Mouse (Mus musculus) regulatory T cell (primary cell): ENCODE data around the gene Prkg1.
"Not testable (repeated sequence)": the region's sequence is repeated elsewhere in the genome, so short reads cannot be mapped to it uniquely, and the experiment has no call there.

Experiments
- in situ Hi-C: fragments of 300-600 bp; cut with MboI, MseI; formaldehyde crosslinking; loops from one replicate; pipeline ENCODE4 v1.15.1; 2025; ENCODE audit warnings: high pct_unique_total_duplicates

Prkg1 gene

DNA sequence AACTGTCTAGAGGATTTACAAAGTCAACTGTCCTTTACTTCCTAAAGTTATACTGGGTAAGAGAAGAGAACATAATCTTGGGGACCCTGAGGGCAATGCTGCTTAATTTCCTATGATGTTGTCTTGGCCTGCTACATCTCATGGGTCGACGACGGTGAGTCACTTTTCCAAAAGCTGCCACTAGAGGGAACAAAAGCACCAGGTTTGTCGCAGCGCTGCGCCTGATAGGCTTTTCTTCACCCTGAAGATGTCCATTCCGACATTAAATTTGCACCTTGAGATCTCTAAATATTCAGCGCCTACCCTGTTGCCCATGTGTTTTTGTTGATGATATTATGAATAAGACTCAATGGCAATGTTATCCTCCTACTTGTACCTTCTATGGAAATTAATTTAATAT lies 1100.6 kb downstream of the Prkg1 start:
- in situ Hi-C loops = no loop called here

DNA sequence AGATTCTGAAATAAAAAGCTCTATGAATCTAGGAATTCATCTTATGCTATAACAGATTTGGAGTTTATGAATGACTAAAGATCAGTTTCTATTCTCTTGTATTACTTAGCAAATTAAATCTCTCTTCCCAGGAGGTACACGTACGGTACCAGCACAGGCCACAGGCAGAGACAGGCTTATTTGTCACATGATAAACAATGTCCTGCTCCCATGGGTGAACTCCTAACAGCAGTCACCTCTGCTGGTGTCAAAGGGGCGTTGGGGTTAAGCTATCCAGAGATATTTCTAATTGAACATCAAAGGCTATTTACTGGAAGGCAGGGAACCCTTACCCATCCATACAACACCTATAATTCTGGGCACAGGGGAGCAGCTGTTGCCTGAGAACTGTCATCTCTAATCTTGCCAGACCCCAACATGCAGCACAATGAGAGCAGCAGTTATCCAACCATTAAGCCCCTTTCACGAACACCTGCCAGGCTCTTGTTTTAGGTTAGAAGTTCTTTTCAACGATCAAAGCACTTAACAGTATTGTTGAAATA lies 1122.1 kb downstream of the Prkg1 start:
- in situ Hi-C loops = no loop called here

DNA sequence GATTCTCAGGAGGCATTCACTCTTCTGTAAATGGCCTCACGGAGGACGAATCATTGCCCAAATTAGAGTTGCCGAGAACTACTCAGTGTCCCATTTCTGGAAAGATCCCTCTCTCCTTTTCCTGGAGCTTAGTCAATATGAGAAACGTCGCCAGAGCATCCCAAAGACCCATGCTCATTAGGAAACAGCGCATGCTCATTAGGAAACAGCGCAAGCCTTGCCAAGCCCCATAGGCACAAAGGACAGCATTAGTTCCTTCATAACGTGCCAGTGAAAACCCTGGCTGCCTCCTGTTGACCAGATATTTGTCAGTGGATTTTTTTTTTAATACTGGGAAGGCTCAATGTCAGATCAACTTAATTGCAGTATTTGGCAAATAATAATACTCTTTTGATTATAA lies 1127.4 kb downstream of the Prkg1 start:
- in situ Hi-C loops = loop anchor here (5.0 kb wide), 1 partner anchor 60 kb away; no protein-coding TSS in a partner anchor

DNA sequence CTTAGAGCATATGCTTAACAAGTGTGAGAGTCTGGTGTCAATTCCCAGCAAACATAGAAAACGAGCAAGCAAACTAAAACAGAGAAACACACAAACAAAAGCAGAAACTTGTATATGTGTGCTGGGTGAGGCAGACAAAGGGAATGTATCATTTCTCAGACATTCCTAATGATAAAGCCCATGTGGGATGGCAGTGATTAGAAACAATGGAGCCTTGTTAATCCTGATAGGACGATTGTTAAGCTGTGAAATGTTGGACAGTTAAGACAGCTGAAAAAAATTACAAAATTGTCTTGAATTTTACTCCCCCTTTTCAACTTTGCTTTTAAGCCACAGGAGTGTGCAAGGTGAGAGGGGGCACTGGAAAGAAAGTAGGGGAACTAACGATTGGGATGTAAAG lies 1133.8 kb downstream of the Prkg1 start:
- in situ Hi-C loops = no loop called here

DNA sequence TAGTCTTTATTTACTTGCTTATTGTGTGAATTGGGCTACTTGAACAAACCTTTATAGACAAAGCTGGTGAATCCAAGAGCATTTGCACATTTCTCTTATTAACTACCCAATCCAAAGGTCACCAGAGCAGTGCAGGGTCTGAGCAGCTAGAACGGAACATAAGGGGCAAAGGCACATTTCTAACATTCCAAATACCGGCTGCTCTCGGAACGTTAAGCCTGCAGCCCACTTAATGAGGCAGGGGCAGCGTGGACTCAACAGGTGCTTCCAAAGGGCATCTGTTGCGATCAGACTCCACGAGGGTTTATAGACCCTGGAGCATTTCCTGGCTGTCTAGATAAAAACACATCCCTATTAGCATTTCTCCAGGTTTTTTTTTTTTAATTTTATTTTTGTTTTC lies 1138.8 kb downstream of the Prkg1 start:
- in situ Hi-C loops = no loop called here

DNA sequence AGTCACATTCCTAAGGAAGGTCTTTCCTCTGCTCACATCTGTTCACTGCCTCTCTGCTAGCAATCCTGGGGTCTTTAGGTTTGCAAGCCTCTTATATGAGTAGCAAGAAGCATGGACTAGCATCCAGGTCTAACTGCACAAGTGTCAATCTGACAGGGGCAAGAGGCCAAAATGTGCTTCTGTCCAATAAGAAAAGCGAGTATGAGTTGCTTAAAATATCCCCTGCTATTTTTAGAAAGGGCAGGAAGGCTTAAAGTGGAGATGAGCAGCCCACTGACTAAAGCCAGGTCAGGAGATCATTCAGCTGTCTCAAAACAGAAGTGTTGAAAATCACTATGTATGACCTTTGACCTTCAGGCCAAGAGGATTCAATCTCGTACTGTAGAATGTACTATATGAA lies 1139.4 kb downstream of the Prkg1 start:
- in situ Hi-C loops = no loop called here

DNA sequence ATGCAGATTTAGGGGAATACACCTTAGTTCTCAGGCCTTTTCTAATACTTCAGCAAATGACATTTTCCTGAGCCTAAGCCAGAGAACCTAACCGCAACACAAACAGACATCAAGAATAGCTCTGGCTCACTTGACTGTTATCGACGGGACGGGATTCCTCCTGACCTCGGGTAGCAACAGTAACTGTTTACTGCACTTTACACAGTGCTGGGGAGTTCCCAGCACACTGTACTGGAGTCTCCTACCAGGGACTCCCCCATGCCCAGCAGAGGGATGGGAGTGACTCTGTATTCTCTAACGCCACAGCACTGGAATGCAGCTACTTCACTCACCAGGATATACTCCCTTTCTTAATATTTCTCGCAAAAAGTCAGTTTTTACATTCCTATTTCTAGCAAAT lies 1141.2 kb downstream of the Prkg1 start:
- in situ Hi-C loops = no loop called here

DNA sequence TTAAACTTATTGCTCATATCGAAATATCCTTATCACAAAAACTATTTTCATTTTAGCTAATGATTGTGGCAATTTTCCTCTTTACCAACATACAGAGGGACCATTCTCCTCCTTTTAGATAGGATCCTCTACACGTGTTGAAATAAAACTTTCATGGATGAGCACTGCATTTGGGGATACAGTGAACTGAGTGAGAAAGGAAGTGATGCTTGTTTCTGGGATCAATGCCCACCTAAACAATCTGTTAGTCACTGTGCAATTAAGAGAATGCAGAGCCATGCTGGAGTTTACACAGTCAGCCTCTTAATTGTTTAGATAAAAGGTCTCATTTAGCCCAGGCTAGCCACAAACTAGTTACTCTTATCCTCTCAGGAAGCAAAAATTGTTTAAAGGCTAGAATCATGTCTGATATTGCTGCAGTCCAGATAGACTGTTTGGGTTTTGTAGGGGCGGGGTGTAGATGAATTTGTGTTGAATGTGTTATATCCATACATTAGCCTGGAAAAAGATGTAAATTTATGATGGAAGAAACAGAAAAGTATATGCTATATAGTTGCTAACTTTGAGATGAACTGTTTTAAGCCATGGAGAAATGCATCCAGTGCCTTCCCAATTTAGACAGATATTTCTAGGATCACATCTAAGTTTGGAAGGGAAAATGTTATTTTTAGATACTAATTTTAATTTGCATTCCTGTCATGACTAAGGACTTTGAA lies 1151.5 kb downstream of the Prkg1 start:
- in situ Hi-C loops = no loop called here

DNA sequence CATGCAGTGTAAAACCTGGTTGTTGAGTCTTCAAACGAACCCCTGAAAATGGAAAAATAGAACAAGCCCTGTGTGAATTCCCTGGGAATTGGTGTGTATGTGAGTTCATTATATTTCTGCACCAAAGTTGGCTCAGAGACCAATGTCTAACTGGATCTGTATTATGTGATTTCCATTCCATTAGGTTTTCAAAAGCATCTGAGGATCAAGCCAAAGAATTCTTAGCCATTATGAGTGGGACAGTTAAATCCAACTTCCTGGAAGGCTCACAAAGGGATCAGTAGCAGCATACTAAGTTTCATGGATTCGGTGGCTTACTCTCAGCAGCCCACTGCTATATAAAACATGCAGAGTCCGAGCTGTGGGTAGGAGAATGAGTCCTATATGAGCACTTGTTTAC lies 1178.5 kb downstream of the Prkg1 start:
- in situ Hi-C loops = no loop called here

DNA sequence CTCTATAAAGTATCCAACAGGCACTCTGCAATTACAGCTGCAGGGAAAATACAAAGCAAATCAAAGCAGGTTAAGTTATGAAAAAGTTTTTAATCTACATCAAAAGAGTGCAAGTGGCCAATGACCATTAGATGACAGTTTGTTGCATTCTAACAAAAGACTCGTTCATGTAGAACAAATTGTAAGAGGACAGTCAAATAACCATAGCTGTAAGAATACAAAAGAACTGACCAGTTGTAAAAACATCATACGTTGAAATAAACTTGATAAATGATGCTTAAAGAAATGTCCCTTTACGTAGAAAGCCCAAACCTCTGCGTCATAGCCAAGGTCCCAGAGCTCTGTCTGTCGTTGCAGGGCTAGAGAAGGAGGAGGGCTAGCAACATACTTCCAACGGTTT lies 1200.3 kb downstream of the Prkg1 start:
- in situ Hi-C loops = no loop called here

DNA sequence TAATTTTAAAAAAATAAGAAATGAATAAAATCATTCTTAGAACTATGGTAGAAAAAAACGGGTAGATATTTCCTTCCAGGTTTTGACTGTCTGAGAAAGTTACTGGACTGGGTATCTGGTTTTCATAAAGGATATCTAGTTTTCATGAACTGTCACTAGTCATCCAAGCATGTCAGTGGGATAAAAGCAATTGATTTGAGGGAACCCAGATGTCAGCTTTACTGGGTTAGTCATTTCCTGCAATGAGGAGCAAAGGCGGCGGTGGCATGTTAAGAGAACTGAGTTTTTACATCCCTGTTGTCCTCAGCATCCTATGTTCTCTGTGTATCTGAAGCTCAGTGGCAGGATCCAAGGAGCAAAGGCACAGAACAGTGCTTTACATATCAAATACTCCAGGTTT lies 1201.0 kb downstream of the Prkg1 start:
- in situ Hi-C loops = no loop called here

DNA sequence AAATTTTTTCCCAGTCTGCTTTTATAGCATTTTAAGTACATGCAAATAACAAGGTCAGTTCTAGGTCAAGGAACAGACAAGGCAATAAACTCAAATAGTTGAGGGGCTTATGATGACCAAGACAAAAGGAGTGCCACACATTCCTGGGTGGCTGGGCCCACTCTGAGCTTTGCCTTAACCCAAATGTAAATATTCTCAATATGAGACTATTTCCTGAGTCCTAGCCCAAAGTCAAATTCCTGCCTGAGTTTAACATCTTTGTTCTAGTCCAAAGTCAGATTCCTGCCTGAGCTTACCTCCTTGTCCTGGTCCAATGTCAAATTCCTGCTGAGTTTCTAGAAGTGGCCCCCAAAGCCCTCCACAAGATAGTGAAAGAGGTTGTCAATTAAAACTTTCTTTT lies 1206.8 kb downstream of the Prkg1 start:
- in situ Hi-C loops = no loop called here

DNA sequence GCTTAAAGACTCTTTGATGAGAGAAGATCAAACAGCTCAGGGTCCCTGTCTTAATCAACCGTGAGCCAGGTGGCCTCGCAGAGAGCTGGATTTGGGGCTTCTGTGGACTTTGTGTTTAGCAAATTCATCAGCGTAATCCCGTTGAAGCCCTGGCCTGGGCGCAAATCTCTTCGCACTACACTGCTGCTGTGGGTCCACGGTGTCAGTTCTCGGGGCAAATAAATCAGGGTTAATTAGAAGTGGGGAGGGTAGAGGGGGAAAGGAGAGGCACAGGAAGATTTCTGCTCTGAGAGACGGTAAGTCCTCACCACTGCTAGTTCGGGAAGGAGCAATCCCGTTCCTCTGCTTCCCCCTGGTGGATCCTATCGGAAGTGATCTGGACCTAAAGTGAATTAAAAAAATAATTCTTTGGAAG lies 1210.4 kb downstream of the Prkg1 start:
- in situ Hi-C loops = loop anchor here (5.0 kb wide), 1 partner anchor 302 kb away; no protein-coding TSS in a partner anchor

DNA sequence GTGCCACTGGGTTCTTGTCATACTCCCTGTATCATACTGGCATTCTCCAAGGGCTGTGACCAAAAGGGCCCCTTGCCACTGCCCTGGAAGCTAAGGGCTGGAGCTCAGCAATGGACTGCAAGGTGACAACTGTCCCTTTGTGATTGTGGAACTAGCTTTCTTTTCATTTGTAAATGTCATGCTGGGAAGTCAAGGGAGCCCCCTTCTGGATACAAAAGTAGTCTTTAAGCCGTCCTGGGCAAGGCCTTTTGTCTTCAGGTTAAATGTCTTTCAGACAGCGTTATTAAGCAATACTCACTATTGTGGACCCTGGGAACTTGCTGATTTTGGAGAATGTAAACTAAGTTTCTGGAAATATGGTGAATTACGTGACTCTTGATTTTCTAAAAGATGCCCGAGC lies 1211.1 kb downstream of the Prkg1 start:
- in situ Hi-C loops = loop anchor here (5.0 kb wide), 1 partner anchor 301 kb away; no protein-coding TSS in a partner anchor

DNA sequence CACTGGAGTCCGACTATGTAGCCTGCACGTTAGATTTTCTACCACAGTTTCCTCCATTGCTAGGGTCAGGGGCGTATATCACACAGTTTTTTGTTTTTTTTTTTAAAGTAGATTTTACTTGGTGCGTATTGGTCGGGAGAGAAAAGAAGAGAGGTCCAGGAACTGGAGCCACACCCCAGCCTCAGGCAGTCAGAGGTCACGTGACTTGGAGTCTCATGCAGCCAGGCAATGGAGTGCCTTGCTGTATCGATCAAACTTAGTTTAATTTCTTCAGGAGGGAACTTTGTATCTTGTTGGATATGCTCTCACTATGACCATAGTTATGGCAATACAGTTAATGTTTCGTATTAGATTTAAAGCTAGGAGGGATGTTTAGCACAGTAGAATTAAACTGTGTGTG lies 1212.6 kb downstream of the Prkg1 start:
- in situ Hi-C loops = loop anchor here (5.0 kb wide), 1 partner anchor 300 kb away; no protein-coding TSS in a partner anchor

DNA sequence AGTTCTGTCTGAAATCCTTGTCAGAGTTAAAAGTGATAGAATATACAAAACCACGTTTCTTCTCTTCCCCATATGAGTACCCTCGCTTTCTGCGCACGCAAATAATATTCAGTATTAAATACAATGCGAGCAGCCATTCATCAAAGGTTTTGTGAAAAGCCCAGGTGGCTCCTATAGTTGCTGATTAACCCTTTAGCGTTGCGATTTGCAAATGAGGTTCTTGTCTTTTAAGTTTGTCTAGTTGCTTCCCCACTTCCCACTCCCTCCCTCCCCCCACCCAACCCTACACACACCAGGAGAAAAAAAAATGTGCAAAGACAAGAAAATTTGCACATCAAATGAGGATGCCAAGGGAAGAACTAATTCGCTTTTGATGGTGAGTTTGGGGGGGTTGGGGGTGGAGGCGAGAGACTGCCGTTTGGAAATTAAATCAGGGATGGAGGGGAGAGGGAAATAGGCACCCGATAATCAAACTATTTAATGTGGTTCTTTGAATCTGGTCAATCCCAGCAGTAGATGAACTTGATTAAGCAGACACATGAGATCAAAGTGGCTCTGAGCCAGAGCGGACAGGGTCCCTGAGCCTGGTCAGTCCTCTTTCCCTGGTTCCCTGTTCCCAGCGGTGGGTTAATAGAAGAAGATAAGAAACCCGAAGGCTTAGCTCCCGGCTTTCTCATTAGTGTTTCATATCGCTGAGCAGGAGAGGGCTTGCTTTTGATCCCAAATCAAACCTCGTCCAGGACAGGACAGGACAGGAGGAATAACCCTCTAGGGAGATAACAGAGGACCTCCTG lies 1214.8 kb downstream of the Prkg1 start:
- in situ Hi-C loops = loop anchor here (5.0 kb wide), 1 partner anchor 298 kb away; no protein-coding TSS in a partner anchor

DNA sequence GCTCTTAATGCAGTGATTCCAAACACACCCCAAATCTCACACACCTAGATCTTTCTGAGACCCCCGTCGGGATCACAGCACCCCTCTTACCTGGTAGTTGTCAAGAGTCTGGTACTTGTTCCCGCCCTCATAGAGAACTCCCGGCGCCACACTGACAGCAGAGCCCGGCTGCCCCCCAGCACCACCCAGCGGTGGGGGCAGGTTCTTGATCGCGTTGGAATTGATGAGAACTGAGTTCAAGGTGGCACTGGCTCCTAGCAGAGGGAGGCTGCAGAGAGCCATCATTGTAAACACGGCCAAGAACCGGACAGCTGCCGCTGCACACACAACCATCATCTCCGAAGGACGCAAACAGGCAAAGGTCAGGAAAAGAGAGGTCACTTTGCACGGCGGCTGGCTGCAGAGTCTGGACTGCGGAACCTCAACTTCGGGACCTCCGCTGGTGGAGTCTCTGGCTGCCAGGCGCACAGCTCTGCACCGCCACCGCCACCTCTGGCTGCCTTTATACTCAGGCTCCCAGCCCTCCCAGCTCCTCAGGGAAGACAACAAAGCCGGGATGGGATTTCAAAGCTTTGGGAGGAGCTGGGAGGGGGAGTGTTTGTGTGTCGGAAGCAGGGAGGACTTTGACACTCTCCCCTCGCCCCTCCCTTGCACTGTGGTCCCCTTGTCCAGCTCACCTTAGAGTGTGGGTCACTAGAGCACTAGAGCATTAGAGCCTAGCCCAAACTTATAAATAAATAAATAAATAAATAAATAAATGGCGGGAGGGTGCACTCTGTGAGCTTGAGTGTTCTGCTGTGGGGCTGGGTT lies 1215.6 kb downstream of the Prkg1 start, which contains the start of gene Dkk1:
TSS of gene Dkk1 (minus strand) at position 622 of the 810 bp plus-strand sequence.
- in situ Hi-C loops = no loop called here

DNA sequence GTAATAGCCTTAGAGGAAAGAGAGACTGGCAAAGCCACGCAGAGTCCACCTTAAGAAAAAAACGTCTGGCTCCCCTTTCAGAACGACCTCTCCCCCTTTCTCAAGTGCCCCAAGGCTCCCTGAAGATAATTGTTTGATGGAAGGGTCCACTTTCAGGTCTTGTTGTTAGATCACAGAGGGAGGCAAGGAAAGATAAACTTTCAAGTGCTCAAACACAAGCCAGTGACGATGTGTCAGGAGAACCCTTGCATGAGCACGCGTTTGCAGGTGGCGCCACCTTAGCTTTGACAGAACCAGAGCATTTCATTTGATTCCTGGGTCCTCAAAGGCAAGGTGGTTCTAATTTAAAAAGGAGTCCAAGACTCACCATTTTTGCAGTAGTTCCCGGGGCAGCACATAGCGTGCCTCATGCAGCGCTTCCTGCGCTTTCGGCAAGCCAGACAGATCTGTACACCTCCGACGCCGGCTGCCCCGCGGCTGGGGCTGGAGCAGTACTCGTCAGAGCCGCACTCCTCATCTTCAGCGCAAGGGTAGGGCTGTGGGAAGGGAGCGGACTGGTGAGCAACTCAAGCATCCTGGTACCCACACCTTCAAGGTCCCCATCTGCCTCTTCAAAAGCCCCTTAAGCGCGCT lies 1216.3 kb downstream of the Prkg1 start:
- in situ Hi-C loops = no loop called here

DNA sequence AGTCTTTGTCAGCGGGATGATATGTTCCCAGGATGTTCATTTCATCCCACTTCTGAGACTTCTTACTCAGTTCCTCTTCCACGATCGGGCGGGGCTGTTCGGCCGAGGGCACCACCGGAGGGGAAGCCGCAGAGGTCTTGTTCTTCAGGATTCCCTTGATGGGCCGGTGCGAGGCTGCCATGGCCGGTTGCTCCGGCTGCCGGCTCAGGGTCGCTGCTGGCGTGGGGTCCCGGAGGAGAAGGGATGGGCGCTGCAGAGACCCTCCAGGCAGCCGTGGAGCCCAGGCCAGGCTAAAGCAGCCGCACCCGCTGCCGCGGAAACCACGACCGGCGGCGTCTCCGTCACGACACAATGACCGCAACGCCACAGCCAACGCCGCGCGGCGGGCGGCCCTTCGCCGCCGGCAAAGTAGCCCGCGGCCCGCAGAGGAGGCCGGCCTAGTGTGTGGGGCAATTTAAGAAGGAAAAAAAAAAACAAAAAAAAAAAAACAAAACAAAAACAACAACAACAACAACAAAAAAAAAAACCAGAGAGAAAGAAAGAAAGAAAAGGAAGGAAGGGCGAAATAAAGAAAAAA lies 1225.4 kb downstream of the Prkg1 start:
- in situ Hi-C loops = not testable (repeated sequence)

DNA sequence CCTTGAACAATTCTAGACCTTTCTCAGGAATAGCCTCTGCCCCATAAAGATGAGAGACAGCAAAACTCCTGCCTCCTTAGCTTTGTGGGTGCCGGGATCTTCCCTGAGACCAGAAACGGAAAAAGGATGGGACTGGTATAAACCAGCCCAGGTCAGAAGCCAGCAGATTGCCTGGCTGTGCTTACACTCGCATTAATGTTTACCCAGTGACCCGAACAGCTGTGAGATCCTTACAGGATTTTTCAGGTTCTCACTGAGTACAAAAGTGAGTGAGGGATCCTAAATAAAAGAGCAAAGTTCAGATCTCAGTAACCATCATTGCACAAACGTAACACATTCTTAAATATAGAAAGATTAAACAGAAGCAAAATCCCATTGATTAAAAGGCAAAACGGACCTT lies 1248.1 kb downstream of the Prkg1 start:
- in situ Hi-C loops = no loop called here
